Mouse (Mus musculus) thymus, adult 2 months (tissue): ENCODE measurements around the gene Fam57a.

Experiments
- CTCF ChIP-seq: fragments of 200-500 bp; IDR thresholded peaks from 2 replicates; pipeline ENCODE4 v1.5.1; 2012; ENCODE audit warnings: mild to moderate bottlenecking, control low read depth, low read length, moderate library complexity, borderline replicate concordance; ENCODE audit not compliant: control insufficient read depth, poor library complexity, insufficient read depth; ENCODE audit errors: extremely low read depth
- POLR2A ChIP-seq: fragments of 200-500 bp; IDR thresholded peaks from 2 replicates; pipeline ENCODE4 v1.6.1; 2012; ENCODE audit warnings: mild to moderate bottlenecking, low read length, control low read depth, moderate library complexity; ENCODE audit not compliant: control insufficient read depth, poor library complexity, insufficient read depth; ENCODE audit errors: extremely low read depth

DNA sequence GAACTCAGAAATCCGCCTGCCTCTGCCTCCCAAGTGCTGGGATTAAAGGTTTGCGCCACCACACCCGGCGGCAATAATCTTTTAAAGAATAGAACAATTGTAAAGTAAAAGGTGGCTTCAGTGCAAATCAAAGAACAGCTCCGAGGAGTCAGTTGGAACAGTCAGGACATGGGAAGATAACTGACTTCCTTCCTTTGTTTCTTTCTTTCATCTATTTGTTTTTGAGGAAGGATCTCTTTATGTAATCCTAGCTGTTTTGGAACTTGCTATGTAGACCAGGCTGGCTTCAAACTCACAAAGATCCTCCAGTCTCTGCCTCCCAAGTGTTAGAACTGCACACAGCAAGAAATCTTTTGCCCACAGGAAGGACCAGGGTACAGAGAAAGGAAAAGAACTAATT lies 45.2 kb downstream of the Fam57a start:
- no peak for TF ChIP-seq POLR2A
- TF ChIP-seq CTCF = no peak
